Mouse (Mus musculus): ENCODE data around the gene Cfap206.

The Cfap206 gene

GRCm38 (mm10) chr4:34667923-34668322 lies 62.1 kb downstream of the Cfap206 start:
- no peak for DNase-seq (ENCODE audit: low spot score)

- DNase-seq (ENCODE audit: low spot score): no peak
Measured at GRCm38 (mm10) chr4:34661927-34662326, 68.1 kb downstream of the Cfap206 start.

GRCm38 (mm10) chr4:34661514-34661913 lies 68.5 kb downstream of the Cfap206 start:
- no peak for DNase-seq (ENCODE audit: low spot score)

- DNase-seq (ENCODE audit: low spot score): no peak
Measured at GRCm38 (mm10) chr4:34659012-34659411, 71.0 kb downstream of the Cfap206 start.

GRCm38 (mm10) chr4:34656101-34656500 lies 73.9 kb downstream of the Cfap206 start:
- DNase-seq (ENCODE audit: low spot score): no peak

- no peak for DNase-seq (ENCODE audit: low spot score)
Measured at GRCm38 (mm10) chr4:34653179-34653578, 76.8 kb downstream of the Cfap206 start.

- no peak for DNase-seq (ENCODE audit: low spot score)
Measured at GRCm38 (mm10) chr4:34644779-34645178, 85.2 kb downstream of the Cfap206 start.

- no peak for DNase-seq (ENCODE audit: low spot score)
Measured at GRCm38 (mm10) chr4:34640731-34641130, 89.3 kb downstream of the Cfap206 start.

- no peak for DNase-seq (ENCODE audit: low spot score)
Measured at GRCm38 (mm10) chr4:34639745-34640364, 90.2 kb downstream of the Cfap206 start.

Data from yolk sac, embryonic 10.5 days (tissue).